Mouse (Mus musculus) forebrain, embryonic 16.5 days (tissue): ENCODE measurements around the gene Art3. TPM values are rescaled to one million over a fixed set of nuclear protein-coding genes. Genes with fewer than 3 reads are reported as not detected.
A peak's percentile ranks its signal among the peaks of the same experiment; 100 is the strongest.

Experiments used
- ATAC-seq: fragments of 200-750 bp; cut with Nextera tagmentation; 2 replicates; pipeline ENCODE4 v1.8.0; 2017; ENCODE audit warnings: mild to moderate bottlenecking, moderate library complexity
- H3K27ac ChIP-seq: fragments of 300-500 bp; sonication (generic); 2 replicates; pipeline ENCODE4 v1.5.1; 2014; ENCODE audit warnings: low read length, control low read depth
- H3K27me3 ChIP-seq: fragments of 300-500 bp; sonication (generic); replicated peaks from 2 replicates; pipeline ENCODE4 v1.6.1; 2014; ENCODE audit warnings: low read length; ENCODE audit not compliant: control insufficient read depth, insufficient read depth
- H3K36me3 ChIP-seq: fragments of 300-500 bp; sonication (generic); 2 replicates; pipeline ENCODE4 v1.6.1; 2014; ENCODE audit not compliant: control insufficient read depth, insufficient read depth
- H3K4me1 ChIP-seq: fragments of 300-500 bp; sonication (generic); replicated peaks from 2 replicates; pipeline ENCODE4 v1.6.1; 2014; ENCODE audit warnings: low read length; ENCODE audit not compliant: control insufficient read depth, insufficient read depth
- H3K4me2 ChIP-seq: fragments of 300-500 bp; sonication (generic); 2 replicates; pipeline ENCODE4 v1.6.1; 2014; ENCODE audit warnings: mild to moderate bottlenecking, low read length, control low read depth
- H3K4me3 ChIP-seq: fragments of 300-500 bp; sonication (generic); replicated peaks from 2 replicates; pipeline ENCODE4 v1.5.1; 2014; ENCODE audit warnings: mild to moderate bottlenecking, low read length, control low read depth
- H3K9ac ChIP-seq: fragments of 300-500 bp; sonication (generic); replicated peaks from 2 replicates; pipeline ENCODE4 v1.6.1; 2014; ENCODE audit warnings: low read depth, low read length, control low read depth
- H3K9me3 ChIP-seq: fragments of 300-500 bp; sonication (generic); 2 replicates; pipeline ENCODE4 v1.6.1; 2016; ENCODE audit warnings: low read length; ENCODE audit not compliant: control insufficient read depth
- whole genome bisulfite sequencing: fragments of 180-500 bp; shearing (Covaris S2); extraction: QIAGEN DNeasy Blood & Tissue Kit; methylation state at CpG from one replicate; pipeline ENCODE4 v1.1.7; 2014; 5-methylcytosine and 5-hydroxymethylcytosine counted together
- polyA plus RNA-seq: library from polyadenylated mRNA; unstranded; fragments of >200 nt; fragmentation: Nextera tagmentation; extraction: Ambion mirVana; gene quantifications from 2 replicates; pipeline ENCODE4 v1.2.1, GENCODE M21; 2015

Art3 gene
- polyA plus RNA-seq, 1 experiment from 2014 or later: 3.5 TPM

DNA sequence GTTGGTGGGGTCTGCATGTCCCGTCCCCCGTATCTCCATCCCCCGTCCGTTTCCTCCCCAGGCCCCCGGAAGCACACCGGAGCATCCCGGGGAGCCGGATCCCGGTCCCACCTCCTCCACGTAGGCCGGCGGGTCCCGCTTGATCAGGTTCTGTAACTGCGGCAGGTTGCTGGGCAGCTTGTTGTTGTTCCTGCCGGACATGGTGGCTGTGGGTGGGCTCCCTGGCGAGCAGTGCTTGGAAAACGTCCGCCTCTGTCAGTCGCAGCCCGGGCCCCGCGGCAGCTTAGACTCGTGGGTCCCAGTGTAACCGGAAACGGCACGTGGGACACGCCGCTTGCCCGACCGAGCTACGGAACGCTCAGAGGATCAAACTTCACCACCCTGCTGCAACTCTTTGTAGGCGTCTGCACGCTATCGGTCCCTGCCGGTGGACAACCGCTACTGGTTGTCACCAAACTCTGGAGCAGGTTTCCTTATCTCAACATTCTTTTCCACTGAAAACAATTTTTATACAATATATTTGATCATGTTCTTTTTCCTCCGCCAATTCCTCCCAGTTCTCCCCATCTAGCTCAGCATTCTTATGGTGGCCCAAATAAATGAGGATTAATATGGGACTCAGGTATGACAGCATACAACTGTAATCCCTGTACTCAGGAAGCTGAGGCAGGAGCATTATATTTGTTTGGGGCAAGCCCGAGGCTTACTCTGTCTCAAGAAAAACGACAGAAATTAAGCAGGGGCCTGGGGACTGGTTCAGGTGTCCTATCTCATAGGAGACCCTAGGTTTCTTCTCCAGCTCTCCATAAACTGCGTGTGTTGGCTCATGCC lies 21.7 kb upstream of the Art3 start, which contains the start of gene Sdad1:
TSS of gene Sdad1 (minus strand) at position 799 of the 831 bp plus-strand sequence.
- H3K36me3 ChIP-seq: no peaks in the 10 kb centered on the region; the same call in 1 of the 2 replicates
- peak; percentile 97 for ATAC-seq
- peak within 1 kb of the TSS; percentile 82 for H3K4me3 ChIP-seq
- H3K9me3 ChIP-seq: no peaks in the 10 kb centered on the region
- peak within 1 kb of the TSS; percentile 82 for H3K4me2 ChIP-seq
- WGBS: 2% methylated on average over 41 of the region's 41 CpGs
- H3K4me1 ChIP-seq: peaks cover 13% of the 10 kb centered on the region
- H3K27me3 ChIP-seq: no peaks in the 10 kb centered on the region
- H3K27ac ChIP-seq: peak within 1 kb of the TSS; percentile 13
- peak within 1 kb of the TSS; percentile 69 for H3K9ac ChIP-seq

DNA sequence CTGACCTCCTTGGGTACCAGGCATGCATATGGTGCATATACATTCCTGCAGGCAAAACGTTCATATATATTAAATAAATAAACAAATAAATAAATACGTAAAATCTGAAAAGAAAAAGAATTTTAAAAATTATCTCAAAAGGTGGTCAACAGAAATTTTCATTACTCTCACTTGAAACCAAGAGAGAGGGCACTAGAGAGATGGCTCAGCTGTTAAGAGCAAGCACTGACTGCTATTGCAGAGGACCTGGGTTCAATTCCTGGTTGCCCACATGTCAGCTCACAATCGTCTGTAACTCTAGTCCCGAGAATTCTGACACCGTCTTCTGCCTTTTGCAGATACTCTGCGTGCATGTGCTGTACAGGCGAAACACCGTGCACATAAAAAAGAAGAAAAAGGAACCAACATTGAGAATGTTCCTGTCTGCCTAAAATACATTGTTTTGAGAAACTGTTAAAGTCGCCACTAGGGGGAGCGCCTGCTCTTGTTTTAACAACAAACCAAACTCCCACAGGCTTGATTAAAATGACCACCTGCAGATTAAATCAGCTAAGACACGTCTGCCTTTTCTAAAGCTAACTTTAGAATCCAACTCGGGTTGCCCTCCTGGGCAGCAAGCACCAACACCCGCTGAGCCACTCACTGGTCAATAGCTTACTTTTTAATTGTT lies 19.4 kb upstream of the Art3 start:
- no peaks in the 10 kb centered on the region for H3K27me3 ChIP-seq
- no peak for ATAC-seq
- H3K9me3 ChIP-seq: no peaks in the 10 kb centered on the region
- H3K27ac ChIP-seq: no peak overlapping the region
- no peak overlapping the region for H3K4me3 ChIP-seq
- H3K9ac ChIP-seq: no peak overlapping the region
- peaks cover 13% of the 10 kb centered on the region for H3K4me1 ChIP-seq
- WGBS: 13% methylated on average over 13 of the region's 13 CpGs
- H3K4me2 ChIP-seq: no peak overlapping the region
- no peaks in the 10 kb centered on the region for H3K36me3 ChIP-seq

DNA sequence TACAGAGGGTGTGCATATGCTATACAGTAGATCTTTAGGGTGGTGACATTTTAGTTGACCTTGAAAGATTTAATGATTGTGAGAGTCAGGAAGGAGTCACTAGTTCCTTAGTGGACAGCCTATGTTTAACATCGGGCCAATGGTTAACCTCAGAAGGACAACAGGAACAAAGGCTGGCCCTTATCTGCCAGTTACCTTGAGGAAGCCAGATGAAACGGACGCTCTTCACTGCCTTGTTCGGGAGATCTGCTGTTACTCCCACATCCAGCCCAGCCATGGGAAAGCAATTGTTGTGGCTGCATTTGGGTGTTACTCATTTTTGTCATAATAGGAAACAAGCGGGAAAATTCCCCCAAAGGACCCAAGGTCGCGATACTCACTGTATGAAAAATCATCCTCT lies 17.9 kb upstream of the Art3 start:
- Histone ChIP-seq H3K4me1 (peaks cover 8% of the 10 kb centered on the region), H3K36me3 (no peaks in the 10 kb centered on the region), H3K9ac (no peak overlapping the region), H3K27ac (no peak overlapping the region), H3K4me2 (no peak overlapping the region), H3K4me3 (no peak overlapping the region), H3K9me3 (no peaks in the 10 kb centered on the region), H3K27me3 (no peaks in the 10 kb centered on the region)
- WGBS: 79% methylated on average over 7 of the region's 7 CpGs
- no peak for ATAC-seq

DNA sequence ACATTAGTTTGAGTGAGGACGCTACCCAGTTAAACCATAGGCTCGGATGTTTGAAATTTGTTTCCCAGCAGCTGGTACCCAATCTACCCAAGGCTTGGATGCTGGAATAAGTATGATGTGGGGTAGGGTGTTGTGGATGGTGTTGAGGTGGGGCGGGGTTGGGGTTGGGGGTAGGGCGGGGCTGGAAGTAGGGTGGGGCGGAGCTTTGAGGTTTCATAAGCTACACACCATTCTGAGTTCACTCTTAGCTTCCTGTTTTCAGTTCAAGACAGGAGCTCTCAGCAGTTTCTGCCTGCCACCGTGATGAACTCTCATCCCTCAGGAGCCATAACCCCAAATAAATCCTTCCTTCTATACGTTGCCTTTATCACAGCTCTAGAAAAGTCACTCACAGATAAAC lies 13.5 kb upstream of the Art3 start:
- Histone ChIP-seq H3K4me2 (no peak overlapping the region), H3K27ac (no peak overlapping the region), H3K9ac (no peak overlapping the region), H3K4me3 (no peak overlapping the region), H3K9me3 (no peaks in the 10 kb centered on the region), H3K4me1 (no peaks in the 10 kb centered on the region), H3K27me3 (no peaks in the 10 kb centered on the region), H3K36me3 (no peaks in the 10 kb centered on the region)
- ATAC-seq: no peak
- 86% methylated on average over 7 of the region's 7 CpGs for WGBS

DNA sequence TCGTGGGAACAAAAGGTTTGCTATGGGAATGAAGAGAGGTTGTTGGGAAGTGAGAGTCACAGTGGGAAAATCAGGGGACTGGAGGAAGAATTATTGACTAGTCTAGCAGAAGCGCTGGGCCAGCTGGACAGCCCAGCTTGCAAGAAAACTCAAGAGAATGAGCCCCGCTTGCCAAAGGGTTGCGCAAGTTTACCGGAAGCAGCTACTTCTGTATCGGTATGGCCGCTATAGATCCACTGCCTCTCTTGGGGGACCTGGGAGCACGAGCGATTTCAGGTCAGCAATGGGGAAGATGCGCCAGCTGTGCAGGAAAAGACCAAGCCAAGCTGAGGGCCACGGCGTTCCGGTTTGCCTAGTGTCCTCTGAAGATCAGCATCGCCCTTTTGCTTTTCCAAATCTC lies 13.0 kb upstream of the Art3 start:
- Histone ChIP-seq H3K9ac (no peak overlapping the region), H3K27me3 (no peaks in the 10 kb centered on the region), H3K9me3 (no peaks in the 10 kb centered on the region), H3K4me3 (no peak overlapping the region), H3K36me3 (no peaks in the 10 kb centered on the region), H3K4me2 (no peak overlapping the region), H3K27ac (no peak overlapping the region), H3K4me1 (no peaks in the 10 kb centered on the region)
- WGBS: 93% methylated on average over 14 of the region's 14 CpGs
- ATAC-seq: no peak

DNA sequence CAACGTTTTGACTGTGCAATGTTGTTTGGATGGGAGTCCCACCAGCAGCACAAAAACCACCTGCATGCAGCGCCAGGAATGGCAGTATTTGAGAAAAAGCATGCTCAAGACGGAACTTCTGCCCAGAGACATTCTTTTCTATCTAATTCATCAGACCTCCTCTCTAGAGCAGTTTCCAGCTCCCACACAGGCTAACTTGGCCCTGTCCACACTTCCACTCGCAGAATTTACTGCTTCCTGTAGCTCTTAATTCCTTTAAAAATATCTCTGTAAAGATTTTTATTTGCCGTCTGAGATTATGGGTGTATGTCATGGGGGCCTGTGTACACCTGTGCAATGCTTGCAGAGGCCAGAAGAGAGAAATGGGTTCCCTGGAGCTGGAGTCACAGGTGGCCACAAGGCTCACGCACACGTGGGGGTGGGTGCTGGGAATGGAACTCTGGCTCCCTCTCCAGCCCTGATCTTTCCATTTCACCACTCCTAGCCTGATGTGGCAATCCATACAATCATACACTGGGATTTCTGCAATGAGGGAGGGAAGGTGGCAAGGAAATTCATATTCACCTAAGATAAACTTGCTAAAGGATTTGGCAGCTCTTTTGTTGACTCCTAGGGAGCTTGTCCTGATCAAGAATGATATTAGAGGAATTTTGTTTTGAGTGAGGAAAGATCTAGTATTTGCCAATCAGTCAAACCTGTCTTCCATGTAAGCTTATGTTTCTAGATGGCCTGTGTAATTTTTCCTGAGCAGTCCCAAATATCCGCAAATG lies 9.8 kb upstream of the Art3 start:
- Histone ChIP-seq H3K27me3 (no peaks in the 10 kb centered on the region), H3K36me3 (no peaks in the 10 kb centered on the region), H3K4me2 (no peak overlapping the region), H3K4me1 (no peaks in the 10 kb centered on the region), H3K9me3 (no peaks in the 10 kb centered on the region), H3K4me3 (no peak overlapping the region), H3K27ac (no peak overlapping the region), H3K9ac (no peak overlapping the region)
- ATAC-seq: no peak
- 73% methylated on average over 8 of the region's 8 CpGs for WGBS

DNA sequence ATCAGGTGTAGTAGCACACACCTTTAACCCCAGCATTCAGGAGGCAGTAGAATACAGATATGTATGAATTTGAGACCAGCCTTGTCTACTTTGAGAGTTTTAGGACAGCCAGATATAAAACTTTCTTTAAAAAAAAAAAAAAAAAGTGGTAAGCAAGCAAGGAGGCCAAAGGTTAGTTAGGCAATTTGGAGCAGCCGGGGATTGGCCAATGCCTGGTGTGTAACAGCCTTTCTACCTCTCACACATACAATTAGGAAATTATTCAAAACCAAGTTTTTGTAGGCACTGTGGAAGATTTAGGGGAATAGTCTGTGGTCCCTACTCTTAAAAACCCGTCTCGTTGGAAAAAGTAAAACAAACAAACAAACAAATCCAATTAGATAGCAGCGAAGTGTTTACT lies 9.0 kb upstream of the Art3 start:
- no peak for ATAC-seq
- Histone ChIP-seq H3K9ac (no peak overlapping the region), H3K4me3 (no peak overlapping the region), H3K27ac (no peak overlapping the region), H3K4me2 (no peak overlapping the region), H3K36me3 (no peaks in the 10 kb centered on the region), H3K9me3 (no peaks in the 10 kb centered on the region), H3K27me3 (no peaks in the 10 kb centered on the region), H3K4me1 (no peaks in the 10 kb centered on the region)
- WGBS: 92% methylated on average over 4 of the region's 4 CpGs

DNA sequence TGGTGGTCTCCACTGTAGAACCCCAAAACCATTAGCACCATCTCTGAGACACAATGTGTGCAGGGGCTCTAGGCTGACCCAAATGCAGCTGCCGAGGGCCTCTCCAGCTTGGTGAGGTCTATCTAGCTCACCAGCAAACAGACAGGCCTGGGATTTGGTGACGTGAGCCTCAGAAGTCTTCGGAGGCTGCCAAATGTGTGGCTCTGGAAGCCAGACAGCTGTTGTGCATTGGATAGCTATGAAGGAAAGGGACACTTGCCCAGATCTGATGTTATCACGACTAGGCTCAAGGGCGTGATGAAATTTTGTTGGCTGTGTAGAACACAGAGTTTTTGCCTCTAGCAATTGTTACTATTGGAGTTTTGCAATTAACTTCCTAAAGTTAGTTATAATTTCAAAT lies 8.4 kb upstream of the Art3 start:
- Histone ChIP-seq H3K36me3 (no peaks in the 10 kb centered on the region), H3K4me3 (no peak overlapping the region), H3K27ac (no peak overlapping the region), H3K4me2 (no peak overlapping the region), H3K27me3 (no peaks in the 10 kb centered on the region), H3K4me1 (no peaks in the 10 kb centered on the region), H3K9me3 (no peaks in the 10 kb centered on the region), H3K9ac (no peak overlapping the region)
- 85% methylated on average over 5 of the region's 5 CpGs for whole genome bisulfite sequencing
- no peak for ATAC-seq

DNA sequence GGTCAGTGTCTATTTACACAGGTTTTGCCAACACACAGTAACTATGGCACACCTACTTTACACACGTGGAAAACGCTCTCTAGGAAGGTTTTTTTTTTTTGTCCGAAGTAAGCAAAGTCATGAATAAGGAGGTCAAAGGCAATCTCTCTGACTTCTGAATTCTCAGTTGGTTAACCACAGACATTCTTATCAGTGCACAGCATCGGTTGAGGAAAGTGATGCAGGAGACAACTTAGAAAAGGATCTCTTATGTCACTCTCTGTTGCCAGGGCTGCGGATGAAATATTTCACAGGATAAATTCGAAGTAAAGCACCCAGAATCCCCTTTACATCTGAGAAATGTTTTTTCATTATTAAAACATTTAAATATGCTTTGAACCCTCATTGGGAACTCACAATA lies 4.3 kb upstream of the Art3 start:
- no peak overlapping the region for H3K27ac ChIP-seq
- no peak for ATAC-seq
- peaks cover 4% of the 10 kb centered on the region; the same call in 1 of the 2 replicates for H3K4me1 ChIP-seq
- no peak overlapping the region for H3K9ac ChIP-seq
- H3K9me3 ChIP-seq: no peaks in the 10 kb centered on the region
- 86% methylated on average over 6 of the region's 6 CpGs for WGBS
- no peak overlapping the region for H3K4me2 ChIP-seq
- H3K4me3 ChIP-seq: no peak overlapping the region
- no peaks in the 10 kb centered on the region for H3K36me3 ChIP-seq
- H3K27me3 ChIP-seq: no peaks in the 10 kb centered on the region
